Mouse (Mus musculus): Measurements from ENCODE around the gene Slc15a1. TPM values are rescaled to one million over a fixed set of nuclear protein-coding genes. Genes with fewer than 3 reads are reported as not detected.

Slc15a1 gene
- total RNA-seq (2023) = not detected

DNA sequence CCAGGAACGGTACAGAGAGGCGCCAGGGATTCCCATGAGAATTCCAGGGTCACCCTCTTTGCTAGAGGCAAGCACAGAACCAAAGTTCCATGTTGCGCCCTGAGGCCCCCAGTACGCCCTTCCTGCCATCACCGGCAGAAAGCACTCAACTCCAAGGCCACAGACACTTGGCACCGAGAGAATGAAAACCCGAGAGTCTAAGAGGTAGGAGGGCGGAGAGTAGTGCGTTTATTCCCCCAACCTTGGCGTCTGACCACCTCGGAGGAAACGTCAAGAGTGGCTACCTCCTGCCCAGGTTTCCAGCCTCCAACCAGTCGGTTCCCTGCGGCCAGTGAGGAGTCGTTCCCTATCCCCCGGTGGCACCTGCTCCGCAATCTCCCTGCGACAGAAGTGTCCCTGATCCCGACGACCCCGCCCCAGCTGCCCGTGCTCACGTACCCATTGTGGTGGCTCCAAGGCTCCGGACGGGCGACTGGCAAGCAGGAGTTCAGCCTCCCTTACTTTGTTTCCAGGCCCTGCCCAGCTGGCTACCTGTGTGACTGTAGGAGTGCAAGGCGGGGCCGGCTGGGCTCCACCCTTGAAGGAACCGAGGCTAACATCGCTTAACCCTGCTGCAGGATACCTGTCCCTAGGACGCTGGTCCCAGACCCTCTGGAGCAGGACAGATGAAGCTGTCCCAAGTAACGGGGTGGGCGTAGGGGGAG, at the start of gene Slc15a1:
Gene Slc15a1, minus strand, starts transcription at position 472 of the 704 bp plus-strand sequence.

Other genes with a start within 250 kb of the Slc15a1 start
- gene Stk24, start 125.2 kb downstream of the Slc15a1 start, total RNA-seq (2023) = 100 to 1,000 TPM; 230 to 246 TPM

Data from B cell, adult 67 days (primary cell).